Mouse (Mus musculus): Measurements from ENCODE around the gene Fam104a. TPM values are rescaled to one million over a fixed set of nuclear protein-coding genes. Genes with fewer than 3 reads are reported as not detected.

The Fam104a gene
- polyA plus RNA-seq, 1 experiment: 22.8 TPM

- TF ChIP-seq POLR2A (IDR thresholded peaks at IDR 0.05; ENCODE audit: insufficient read depth, low read length): no peak
- TF ChIP-seq CTCF (IDR thresholded peaks at IDR 0.05; ENCODE audit: low read depth, low read length): no peak
- peak; percentile 64; the same call in 1 of the 2 replicates for TF ChIP-seq EP300 (IDR thresholded peaks at IDR 0.05; ENCODE audit: insufficient read depth, low read depth, low read length)
- no peaks in the 10 kb centered on the region for H3K9me3 ChIP-seq (replicated peaks; ENCODE audit: control insufficient read depth, insufficient read depth, low read length, poor library complexity, severe bottlenecking)
- peaks cover 14% of the 10 kb centered on the region for H3K4me1 ChIP-seq (ENCODE audit: control insufficient read depth, insufficient read depth, low read length)
- peak overlapping the region; percentile 75 for H3K9ac ChIP-seq (ENCODE audit: low read depth, poor library complexity, severe bottlenecking)
- H3K27me3 ChIP-seq (ENCODE audit: control insufficient read depth, insufficient read depth, low read length, poor library complexity, severe bottlenecking): no peaks in the 10 kb centered on the region
- no peaks in the 10 kb centered on the region for H3K36me3 ChIP-seq (ENCODE audit: control insufficient read depth, insufficient read depth, low read length, poor library complexity, severe bottlenecking)
- H3K27ac ChIP-seq (ENCODE audit: insufficient read depth, low read length): peak overlapping the region; percentile 97
- peak overlapping the region; percentile 87 for H3K4me3 ChIP-seq (ENCODE audit: low read depth, low read length)
Measured at GRCm38 (mm10) chr11:113708629-113709213, 24.8 kb upstream of the Fam104a start.

GRCm38 (mm10) chr11:113705966-113706652 lies 22.2 kb upstream of the Fam104a start:
- Histone ChIP-seq H3K4me3 (ENCODE audit: low read depth, low read length) (peak overlapping the region; percentile 9), H3K9ac (ENCODE audit: low read depth, poor library complexity, severe bottlenecking) (peak overlapping the region; percentile 37), H3K4me1 (ENCODE audit: control insufficient read depth, insufficient read depth, low read length) (peaks cover 6% of the 10 kb centered on the region), H3K9me3 (replicated peaks; ENCODE audit: control insufficient read depth, insufficient read depth, low read length, poor library complexity, severe bottlenecking) (no peaks in the 10 kb centered on the region), H3K27me3 (ENCODE audit: control insufficient read depth, insufficient read depth, low read length, poor library complexity, severe bottlenecking) (no peaks in the 10 kb centered on the region), H3K36me3 (ENCODE audit: control insufficient read depth, insufficient read depth, low read length, poor library complexity, severe bottlenecking) (no peaks in the 10 kb centered on the region), H3K27ac (ENCODE audit: insufficient read depth, low read length) (peak overlapping the region; percentile 54)
- no peak for TF ChIP-seq EP300 (IDR thresholded peaks at IDR 0.05; ENCODE audit: insufficient read depth, low read depth, low read length)
- TF ChIP-seq CTCF (IDR thresholded peaks at IDR 0.05; ENCODE audit: low read depth, low read length): no peak

DNA sequence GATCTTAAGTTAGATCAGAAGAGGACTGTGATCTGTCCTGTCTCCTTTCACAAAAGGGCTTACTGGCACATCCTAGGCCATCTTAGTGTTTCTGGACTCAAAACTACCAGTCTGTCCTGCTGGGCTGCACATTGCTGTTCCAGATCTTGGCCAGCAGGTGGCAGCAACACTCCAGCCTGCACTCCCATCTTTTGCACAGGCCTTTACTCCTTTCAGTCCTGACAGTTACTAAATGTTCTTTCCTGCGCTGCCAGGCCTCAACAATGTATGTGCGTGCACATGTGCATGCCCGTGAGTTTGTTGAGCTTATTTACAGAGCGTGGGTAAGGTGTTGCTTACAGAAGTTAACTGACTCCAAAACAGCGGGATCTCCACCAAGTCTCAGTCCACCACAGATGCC lies 19.8 kb upstream of the Fam104a start:
- Histone ChIP-seq H3K27ac (ENCODE audit: insufficient read depth, low read length) (no peak overlapping the region), H3K27me3 (ENCODE audit: control insufficient read depth, insufficient read depth, low read length, poor library complexity, severe bottlenecking) (no peaks in the 10 kb centered on the region), H3K4me1 (ENCODE audit: control insufficient read depth, insufficient read depth, low read length) (peaks cover 13% of the 10 kb centered on the region), H3K36me3 (ENCODE audit: control insufficient read depth, insufficient read depth, low read length, poor library complexity, severe bottlenecking) (no peaks in the 10 kb centered on the region), H3K9ac (ENCODE audit: low read depth, poor library complexity, severe bottlenecking) (no peak overlapping the region), H3K9me3 (replicated peaks; ENCODE audit: control insufficient read depth, insufficient read depth, low read length, poor library complexity, severe bottlenecking) (no peaks in the 10 kb centered on the region), H3K4me3 (ENCODE audit: low read depth, low read length) (no peak overlapping the region)
- TF ChIP-seq POLR2A (IDR thresholded peaks at IDR 0.05; ENCODE audit: insufficient read depth, low read length) (no peak), CTCF (IDR thresholded peaks at IDR 0.05; ENCODE audit: low read depth, low read length) (peak; percentile 98)

DNA sequence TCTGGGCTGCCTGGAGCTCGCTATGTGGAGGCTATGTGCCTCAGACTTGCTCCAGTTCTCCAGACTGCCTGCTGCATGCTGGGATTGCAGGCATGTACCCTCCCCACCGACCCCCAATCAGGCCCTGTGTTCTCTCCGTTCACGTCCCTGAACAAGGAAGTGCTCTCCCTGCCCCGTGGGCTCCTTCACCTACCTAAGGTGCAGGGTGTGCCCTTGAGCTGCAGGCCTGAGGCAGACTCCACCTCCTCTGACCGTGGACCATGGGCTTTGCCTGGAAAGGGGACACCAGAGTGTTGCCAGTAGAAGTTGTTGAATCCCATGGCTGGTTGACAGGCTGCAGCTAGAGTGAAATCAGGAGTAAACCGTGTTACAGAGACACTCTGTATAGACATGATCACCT lies 15.7 kb upstream of the Fam104a start:
- Histone ChIP-seq H3K27ac (ENCODE audit: insufficient read depth, low read length) (no peak overlapping the region), H3K4me1 (ENCODE audit: control insufficient read depth, insufficient read depth, low read length) (peaks cover 7% of the 10 kb centered on the region), H3K36me3 (ENCODE audit: control insufficient read depth, insufficient read depth, low read length, poor library complexity, severe bottlenecking) (peaks cover 2% of the 10 kb centered on the region; the same call in 1 of the 2 replicates), H3K9ac (ENCODE audit: low read depth, poor library complexity, severe bottlenecking) (no peak overlapping the region), H3K9me3 (replicated peaks; ENCODE audit: control insufficient read depth, insufficient read depth, low read length, poor library complexity, severe bottlenecking) (no peaks in the 10 kb centered on the region), H3K27me3 (ENCODE audit: control insufficient read depth, insufficient read depth, low read length, poor library complexity, severe bottlenecking) (no peaks in the 10 kb centered on the region), H3K4me3 (ENCODE audit: low read depth, low read length) (no peak overlapping the region)
- no peak for TF ChIP-seq POLR2A (IDR thresholded peaks at IDR 0.05; ENCODE audit: insufficient read depth, low read length)
- no peak for TF ChIP-seq CTCF (IDR thresholded peaks at IDR 0.05; ENCODE audit: low read depth, low read length)
- TF ChIP-seq EP300 (IDR thresholded peaks at IDR 0.05; ENCODE audit: insufficient read depth, low read depth, low read length): peak; percentile 24; the same call in 1 of the 2 replicates

- Histone ChIP-seq H3K27me3 (ENCODE audit: control insufficient read depth, insufficient read depth, low read length, poor library complexity, severe bottlenecking) (no peaks in the 10 kb centered on the region), H3K4me1 (ENCODE audit: control insufficient read depth, insufficient read depth, low read length) (peaks cover 7% of the 10 kb centered on the region), H3K4me3 (ENCODE audit: low read depth, low read length) (no peak overlapping the region), H3K9ac (ENCODE audit: low read depth, poor library complexity, severe bottlenecking) (no peak overlapping the region), H3K9me3 (replicated peaks; ENCODE audit: control insufficient read depth, insufficient read depth, low read length, poor library complexity, severe bottlenecking) (no peaks in the 10 kb centered on the region), H3K36me3 (ENCODE audit: control insufficient read depth, insufficient read depth, low read length, poor library complexity, severe bottlenecking) (peaks cover 3% of the 10 kb centered on the region; the same call in 1 of the 2 replicates), H3K27ac (ENCODE audit: insufficient read depth, low read length) (no peak overlapping the region)
- TF ChIP-seq EP300 (IDR thresholded peaks at IDR 0.05; ENCODE audit: insufficient read depth, low read depth, low read length): no peak
- TF ChIP-seq CTCF (IDR thresholded peaks at IDR 0.05; ENCODE audit: low read depth, low read length): no peak
- TF ChIP-seq POLR2A (IDR thresholded peaks at IDR 0.05; ENCODE audit: insufficient read depth, low read length): no peak
Measured at GRCm38 (mm10) chr11:113698013-113698545, 14.1 kb upstream of the Fam104a start.

GRCm38 (mm10) chr11:113697571-113697970 lies 13.6 kb upstream of the Fam104a start:
- Histone ChIP-seq H3K4me3 (ENCODE audit: low read depth, low read length) (no peak overlapping the region), H3K36me3 (ENCODE audit: control insufficient read depth, insufficient read depth, low read length, poor library complexity, severe bottlenecking) (peaks cover 8% of the 10 kb centered on the region; the same call in 1 of the 2 replicates), H3K9ac (ENCODE audit: low read depth, poor library complexity, severe bottlenecking) (no peak overlapping the region), H3K27me3 (ENCODE audit: control insufficient read depth, insufficient read depth, low read length, poor library complexity, severe bottlenecking) (no peaks in the 10 kb centered on the region), H3K27ac (ENCODE audit: insufficient read depth, low read length) (no peak overlapping the region), H3K4me1 (ENCODE audit: control insufficient read depth, insufficient read depth, low read length) (peaks cover 7% of the 10 kb centered on the region), H3K9me3 (replicated peaks; ENCODE audit: control insufficient read depth, insufficient read depth, low read length, poor library complexity, severe bottlenecking) (no peaks in the 10 kb centered on the region)
- TF ChIP-seq CTCF (IDR thresholded peaks at IDR 0.05; ENCODE audit: low read depth, low read length): no peak
- no peak for TF ChIP-seq EP300 (IDR thresholded peaks at IDR 0.05; ENCODE audit: insufficient read depth, low read depth, low read length)
- TF ChIP-seq POLR2A (IDR thresholded peaks at IDR 0.05; ENCODE audit: insufficient read depth, low read length): no peak
